Mouse (Mus musculus) stomach, adult 2 months (tissue): ENCODE data around the gene Cradd. TPM values are rescaled to one million over a fixed set of nuclear protein-coding genes. Genes with fewer than 3 reads are reported as not detected.

Source experiments
- polyA plus RNA-seq: library from polyadenylated mRNA; depleted of rRNA; stranded (reverse); fragments of >200 nt; gene quantifications from 2 replicates; pipeline ENCODE4 v1.2.3, GENCODE M21; 2012; rRNA removed

Gene Cradd
- polyA plus RNA-seq, result 9.1 and 11.5 TPM in 2 replicates

DNA sequence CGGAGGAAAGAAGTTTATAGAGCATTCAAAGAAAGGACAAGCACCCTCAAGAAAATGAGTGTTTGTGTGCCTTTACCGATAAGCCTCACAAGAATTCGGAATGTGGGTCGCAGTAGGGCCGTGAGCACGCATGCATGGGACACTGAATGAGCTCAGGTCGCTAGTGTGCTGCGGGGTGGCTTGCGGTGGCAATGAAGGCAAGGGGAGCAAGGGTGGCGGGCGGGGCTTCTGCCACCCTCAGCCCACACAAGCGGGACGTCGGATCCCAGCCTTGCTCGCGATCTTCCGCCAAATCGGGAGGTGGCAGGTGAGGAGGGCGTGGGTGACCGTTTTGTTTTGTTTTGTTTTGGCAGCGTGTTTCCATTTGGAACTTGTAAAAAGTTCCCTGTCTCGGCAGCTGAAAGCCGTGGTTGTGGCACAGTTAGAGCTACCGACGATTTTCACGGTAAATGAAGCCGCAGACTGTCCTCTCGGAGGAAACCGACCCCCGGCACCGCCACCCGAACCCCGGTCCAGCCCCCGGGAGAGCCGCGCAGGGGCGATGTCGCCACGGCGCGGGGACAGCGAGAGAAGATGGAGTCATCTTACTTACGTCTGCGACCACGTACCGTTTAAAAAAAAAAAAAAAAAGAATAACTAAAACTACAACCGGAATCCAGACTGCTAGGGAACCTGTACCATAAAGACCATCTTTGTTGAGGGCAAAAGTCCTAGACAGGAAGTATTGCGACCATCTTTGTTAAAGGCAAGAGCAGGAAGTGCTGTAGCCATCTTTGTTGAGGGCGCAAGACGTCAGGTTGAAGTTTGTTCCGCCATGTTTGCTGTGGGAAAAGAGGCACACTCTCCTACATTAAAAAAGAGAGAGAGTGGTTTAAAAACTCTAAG, at the start of gene Cradd:
Gene Cradd (minus strand): TSS at position 741 of the 885 bp plus-strand sequence.

Other genes starting within 250 kb of the Cradd start
- gene Socs2, start 93.0 kb upstream of the Cradd start, polyA plus RNA-seq, result 19.9 and 27.9 TPM in 2 replicates
- 18.5 and 19.5 TPM in 2 replicates for gene Mrpl42, start 177.8 kb upstream of the Cradd start, polyA plus RNA-seq
- 5.4 and 7.3 TPM in 2 replicates for gene Ube2n, start 191.0 kb upstream of the Cradd start, polyA plus RNA-seq
- 6.5 and 14.1 TPM in 2 replicates for gene Nudt4, start 240.0 kb upstream of the Cradd start, polyA plus RNA-seq